In the genomic region with DNA sequence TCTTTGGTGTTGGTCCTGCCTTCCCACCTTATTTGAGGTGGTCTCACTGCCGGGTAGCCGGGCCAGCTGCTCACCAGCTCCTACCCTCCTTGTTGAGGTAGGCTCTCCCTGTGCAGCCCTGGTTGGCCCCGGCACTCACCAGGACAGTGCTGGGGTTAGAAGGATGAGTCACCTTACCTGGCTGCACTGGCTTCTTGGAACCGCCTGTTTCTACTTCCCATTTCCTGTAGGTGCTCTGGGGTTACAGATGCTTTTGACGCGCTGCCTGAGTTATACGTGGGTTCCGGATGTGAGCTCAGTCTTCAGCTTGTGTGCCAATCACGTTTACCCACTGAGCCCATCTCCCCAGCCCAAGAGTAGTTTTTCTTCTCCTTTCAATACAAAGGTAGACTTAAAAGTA, we compare ENCODE assay signal across 28 mouse cellular contexts. TPM values are rescaled to one million over a fixed set of nuclear protein-coding genes. Genes with fewer than 3 reads are reported as not detected.
A peak's percentile ranks its signal among the peaks of the same experiment; 100 is the strongest.
DNase-seq lines count a peak whose midpoint lies in the region; ATAC-seq lines count a peak whose summit lies in the region.
"Had no signal": no experiment of that assay in that cellular context is flagged by ENCODE, and none has a peak within 500 bp of the region (broad histone marks: within the 10 kb centered on the region; RNA-seq: fewer than 3 reads in every experiment).

No protein-coding gene starts in this region.

- no peak overlapping the region for H3K4me2 ChIP-seq in stomach, embryonic 16.5 days (ENCODE audit: low read depth, low read length)
- H3K4me2 ChIP-seq: forebrain, embryonic 13.5 days; hindbrain, embryonic 15.5 days; intestine, embryonic 15.5 days; neural tube, embryonic 13.5 days had no signal

- ATAC-seq in activated CD4-positive, CD25-positive, alpha-beta regulatory T cell, adult 4 months, result peak; percentile 88
- ATAC-seq in stomach, embryonic 16.5 days (ENCODE audit: insufficient read depth, low FRiP score), result peak; percentile 46; the same call in 1 of the 2 replicates
- ATAC-seq: forebrain, embryonic 13.5 days; intestine, embryonic 15.5 days; midbrain, embryonic 16.5 days had no signal

- H3K27me3 ChIP-seq in stomach, embryonic 16.5 days (ENCODE audit: control insufficient read depth, insufficient read depth, low read length), result no peaks in the 10 kb centered on the region
- H3K27me3 ChIP-seq: forebrain, embryonic 13.5 days; hindbrain, embryonic 15.5 days; intestine, embryonic 15.5 days; neural tube, embryonic 13.5 days had no signal

- peak; percentile 66 for DNase-seq in CD4-positive helper T cell, adult 2 months (ENCODE audit: low read depth, low spot score)
- DNase-seq in CD4-positive, CD25-positive, alpha-beta regulatory T cell, adult 2 months (ENCODE audit: low read depth, low spot score), result peak; percentile 73
- no peak for DNase-seq in gastrocnemius, adult 8-10 months (ENCODE audit: low spot score in 2 of 2)
- no peak for DNase-seq in urinary bladder, adult 2 months (ENCODE audit: low spot score)
- DNase-seq: adrenal gland, adult 8-10 months; B cell, adult 2 months; cerebellum, adult 8-10 months; cerebellum, postnatal 25 days; gastrocnemius, postnatal 25 days; heart, adult 2 months; heart, postnatal 14 days; kidney, adult 8-10 months; kidney, postnatal 4 days; lung, adult 2 months; lung, postnatal 14 days; right cerebral cortex, postnatal 14 days; thymus, postnatal 4 days had no signal

- H3K27ac ChIP-seq in stomach, embryonic 16.5 days (ENCODE audit: low read length), result no peak overlapping the region; the same call in 1 of the 2 replicates
- H3K27ac ChIP-seq: forebrain, embryonic 13.5 days; heart, adult 2 months; hindbrain, embryonic 10.5 days; hindbrain, embryonic 15.5 days; intestine, embryonic 15.5 days; kidney, postnatal 0 days; liver, embryonic 14.5 days; neural tube, embryonic 13.5 days had no signal

- H3K36me3 ChIP-seq in stomach, embryonic 16.5 days (ENCODE audit: control insufficient read depth, insufficient read depth, low read length), result no peaks in the 10 kb centered on the region

- H3K9ac ChIP-seq in stomach, embryonic 16.5 days (ENCODE audit: low read length), result no peak overlapping the region
- H3K9ac ChIP-seq: forebrain, embryonic 13.5 days; hindbrain, embryonic 15.5 days; intestine, embryonic 15.5 days; liver, embryonic 14.5 days; neural tube, embryonic 13.5 days had no signal

- no peak overlapping the region for H3K4me3 ChIP-seq in stomach, embryonic 16.5 days (replicated peaks; ENCODE audit: low read length)
- H3K4me3 ChIP-seq: forebrain, embryonic 13.5 days; heart, adult 2 months; hindbrain, embryonic 10.5 days; hindbrain, embryonic 15.5 days; intestine, embryonic 15.5 days; myocyte; neural tube, embryonic 13.5 days had no signal

- H3K4me1 ChIP-seq in stomach, embryonic 16.5 days (ENCODE audit: control insufficient read depth, insufficient read depth, low read length), result peaks cover 15% of the 10 kb centered on the region
- H3K4me1 ChIP-seq: forebrain, embryonic 13.5 days; hindbrain, embryonic 15.5 days had no signal

- H3K9me3 ChIP-seq in stomach, embryonic 16.5 days (replicated peaks; ENCODE audit: control insufficient read depth, low read length), result no peaks in the 10 kb centered on the region
- H3K9me3 ChIP-seq: forebrain, embryonic 13.5 days; hindbrain, embryonic 10.5 days; hindbrain, embryonic 15.5 days; intestine, embryonic 15.5 days; neural tube, embryonic 13.5 days had no signal

- WGBS in stomach, embryonic 16.5 days, result 77% methylated on average over 9 of the region's 9 CpGs

RNA-seq across cellular contexts. Expression of a gene that starts 9.4 kb away (rescaled TPM):
- polyA plus RNA-seq in activated CD4-positive, CD25-positive, alpha-beta regulatory T cell, adult 4 months (2017; shearing (Covaris generic)), result 10 to 100 TPM; 77.1 to 88.5 TPM
- polyA plus RNA-seq in stomach, embryonic 16.5 days (2015; fragmentation: Nextera tagmentation; extraction: Ambion mirVana), result 71.8 and 81.0 TPM in 2 replicates
- total RNA-seq in gastrocnemius, adult 8-10 months (2022), result 1 to 10 TPM; 4.1 to 5.2 (median 4.5) TPM
- 40.3 and 41.4 TPM in 2 replicates for polyA plus RNA-seq in urinary bladder, adult 2 months (2012; rRNA removed)

RNA-seq across cellular contexts. Expression of a gene that starts 41.3 kb away (rescaled TPM):
- polyA plus RNA-seq in activated CD4-positive, CD25-positive, alpha-beta regulatory T cell, adult 4 months (2017; shearing (Covaris generic)), result 100 to 1,000 TPM in 1 of 2 experiments, 10 to 100 TPM in 1; 90.6 to 114 TPM
- 87.2 and 95.6 TPM in 2 replicates for polyA plus RNA-seq in stomach, embryonic 16.5 days (2015; fragmentation: Nextera tagmentation; extraction: Ambion mirVana)
- 1 to 10 TPM; 4.6 to 6.3 (median 5.3) TPM for total RNA-seq in gastrocnemius, adult 8-10 months (2022)
- polyA plus RNA-seq in urinary bladder, adult 2 months (2012; rRNA removed), result 51.0 and 56.9 TPM in 2 replicates

RNA-seq across cellular contexts. Expression of a gene that starts 51.7 kb away (rescaled TPM):
- polyA plus RNA-seq in activated CD4-positive, CD25-positive, alpha-beta regulatory T cell, adult 4 months (2017; shearing (Covaris generic)), result 10 to 100 TPM; 43.8 to 48.4 TPM
- 45.2 and 53.0 TPM in 2 replicates for polyA plus RNA-seq in stomach, embryonic 16.5 days (2015; fragmentation: Nextera tagmentation; extraction: Ambion mirVana)
- total RNA-seq in gastrocnemius, adult 8-10 months (2022), result 10 to 100 TPM; 33.7 to 37.2 (median 35.5) TPM
- 24.9 and 27.6 TPM in 2 replicates for polyA plus RNA-seq in urinary bladder, adult 2 months (2012; rRNA removed)

Comparison
In these comparisons a context has a peak if more than half of its experiments do, and no peak if none do; other contexts are left out.
1. DNase-seq: peak in CD4-positive helper T cell, adult 2 months (single experiment) and CD4-positive, CD25-positive, alpha-beta regulatory T cell, adult 2 months (single experiment); none in gastrocnemius, adult 8-10 months (0 of 2) and urinary bladder, adult 2 months (single experiment).